ENCODE assay signal across 9 mouse cellular contexts in genomic region chr1:73910701-73911100, GRCm38 (mm10).
A peak's percentile ranks its signal among the peaks of the same experiment; 100 is the strongest.
DNase-seq lines count a peak whose midpoint lies in the region; ATAC-seq lines count a peak whose summit lies in the region.
"Had no signal": no experiment of that assay in that cellular context is flagged by ENCODE, and none has a peak within 500 bp of the region (broad histone marks: within the 10 kb centered on the region; RNA-seq: fewer than 3 reads in every experiment).

No protein-coding gene starts in this region.

- no peaks in the 10 kb centered on the region for H3K9me3 ChIP-seq in liver, embryonic 11.5 days (ENCODE audit: control insufficient read depth, low read length)

- H3K27me3 ChIP-seq in splenic B cell, adult 2 months (ENCODE audit: control insufficient read depth, insufficient read depth, low read length, poor library complexity, severe bottlenecking), result no peaks in the 10 kb centered on the region
- H3K27me3 ChIP-seq in liver, embryonic 11.5 days (replicated peaks; ENCODE audit: control insufficient read depth, insufficient read depth, low read length), result no peaks in the 10 kb centered on the region

- no peak for ATAC-seq in liver, embryonic 11.5 days (replicated peaks; ENCODE audit: low FRiP score)

- no peak overlapping the region for H3K27ac ChIP-seq in liver, embryonic 11.5 days (ENCODE audit: low read depth, low read length)

- 77% methylated on average over 8 of the region's 8 CpGs for WGBS in liver, embryonic 11.5 days

- no peak overlapping the region for H3K4me3 ChIP-seq in liver, embryonic 11.5 days (ENCODE audit: low read depth, low read length)

- H3K4me2 ChIP-seq in liver, embryonic 11.5 days, result no peak overlapping the region

- no peaks in the 10 kb centered on the region for H3K4me1 ChIP-seq in liver, embryonic 11.5 days (replicated peaks; ENCODE audit: control insufficient read depth, insufficient read depth, low read length)

- no peak overlapping the region for H3K9ac ChIP-seq in liver, embryonic 11.5 days (ENCODE audit: low read depth, low read length)

- DNase-seq in gastrocnemius, postnatal 14 days, result peak; percentile 4
- no peak for DNase-seq in gastrocnemius, adult 8-10 months (ENCODE audit: low spot score in 2 of 2)
- peak; percentile 2 for DNase-seq in layer of hippocampus, adult 9-11 months
- DNase-seq in layer of hippocampus, postnatal 14 days (ENCODE audit: low spot score in 2 of 2), result no peak
- peak; percentile 9 for DNase-seq in urinary bladder, postnatal 10 days (ENCODE audit: low spot score)
- no peak for DNase-seq in urinary bladder, adult 18-20 months (ENCODE audit: low spot score in 2 of 2)
- DNase-seq in splenic B cell, adult 2 months (ENCODE audit: low read depth, low spot score), result peak; percentile 30
- no peak for DNase-seq in liver, embryonic 11.5 days (ENCODE audit: low spot score)
- DNase-seq: cerebellum, adult 18-20 months had no signal

- no peaks in the 10 kb centered on the region for H3K36me3 ChIP-seq in splenic B cell, adult 2 months (ENCODE audit: control insufficient read depth, insufficient read depth, low read length, poor library complexity, severe bottlenecking)
- H3K36me3 ChIP-seq in liver, embryonic 11.5 days (ENCODE audit: control insufficient read depth, insufficient read depth, low read length), result no peaks in the 10 kb centered on the region

- intact Hi-C loops in gastrocnemius, postnatal 14 days (cut with DNase I; ENCODE audit: low total_unique reads), result no loop called here

Comparison
In these comparisons a context has a peak if more than half of its experiments do, and no peak if none do; other contexts are left out.
1. DNase-seq: peak in gastrocnemius, postnatal 14 days (single experiment), layer of hippocampus, adult 9-11 months (single experiment), urinary bladder, postnatal 10 days (single experiment) and splenic B cell, adult 2 months (single experiment); none in gastrocnemius, adult 8-10 months (0 of 2), layer of hippocampus, postnatal 14 days (0 of 2), urinary bladder, adult 18-20 months (0 of 2) and liver, embryonic 11.5 days (single experiment).